18 mouse cellular contexts compared by ENCODE assay signal in genomic region chr2:131970597-131970996, GRCm38 (mm10).
A peak's percentile ranks its signal among the peaks of the same experiment; 100 is the strongest.
DNase-seq lines count a peak whose midpoint lies in the region; ATAC-seq lines count a peak whose summit lies in the region.
"Had no signal": no experiment of that assay in that cellular context is flagged by ENCODE, and none has a peak within 500 bp of the region (broad histone marks: within the 10 kb centered on the region; RNA-seq: fewer than 3 reads in every experiment).

No protein-coding gene starts in this region.

- peak; percentile 77 for ATAC-seq in frontal cortex, adult (ENCODE audit: low TSS enrichment)
- ATAC-seq: forebrain, embryonic 14.5 days; intestine, postnatal 0 days had no signal

- no peak for DNase-seq in frontal cortex, postnatal 14 days (ENCODE audit: low spot score in 2 of 2)
- DNase-seq in right cerebral cortex, postnatal 25 days: peak; percentile 3
- no peak for DNase-seq in right cerebral cortex, adult 18-20 months
- DNase-seq in thymus, postnatal 4 days: peak; percentile 8
- no peak for DNase-seq in thymus, postnatal 10 days (ENCODE audit: low spot score in 2 of 2)
- DNase-seq: adrenal gland, adult 2 months; adrenal gland, postnatal 36 days; B cell, adult 2 months; cerebellum, adult 18-20 months; cerebellum, adult 9-10 months; cerebellum, postnatal 14 days; forebrain, postnatal 0 days; gastrocnemius, postnatal 10 days; heart, adult 2 months; heart, postnatal 14 days had no signal

Comparison
In these comparisons a context has a peak if more than half of its experiments do, and no peak if none do; other contexts are left out.
1. DNase-seq: peak in right cerebral cortex, postnatal 25 days (single experiment) and thymus, postnatal 4 days (single experiment); none in frontal cortex, postnatal 14 days (0 of 2), right cerebral cortex, adult 18-20 months (single experiment) and thymus, postnatal 10 days (0 of 2).